Mouse (Mus musculus): Measurements from ENCODE around the gene Tmem136. TPM values are rescaled to one million over a fixed set of nuclear protein-coding genes. Genes with fewer than 3 reads are reported as not detected.

The Tmem136 gene
- polyA plus RNA-seq, 1 experiment from 2014 or later, result 5.7 TPM

GRCm38 (mm10) chr9:43098922-43099321 lies 17.4 kb downstream of the Tmem136 start:
- no peak for ATAC-seq (ENCODE audit: insufficient number of reproducible peaks, low FRiP score, low TSS enrichment, low read depth)
- no peaks in the 10 kb centered on the region for H3K36me3 ChIP-seq
- H3K4me3 ChIP-seq (replicated peaks), result no peak overlapping the region
- H3K9ac ChIP-seq, result no peak overlapping the region
- no peaks in the 10 kb centered on the region for H3K27me3 ChIP-seq
- peaks cover 39% of the 10 kb centered on the region for H3K4me1 ChIP-seq
- no peak overlapping the region for H3K4me2 ChIP-seq (replicated peaks)
- no peak overlapping the region for H3K27ac ChIP-seq (replicated peaks)
- H3K9me3 ChIP-seq (replicated peaks), result no peaks in the 10 kb centered on the region
- 46% methylated on average over 4 of the region's 4 CpGs for WGBS

GRCm38 (mm10) chr9:43097801-43098557 lies 18.4 kb downstream of the Tmem136 start:
- Histone ChIP-seq H3K27me3 (no peaks in the 10 kb centered on the region), H3K4me1 (peaks cover 35% of the 10 kb centered on the region), H3K9me3 (replicated peaks) (no peaks in the 10 kb centered on the region), H3K9ac (no peak overlapping the region), H3K36me3 (no peaks in the 10 kb centered on the region), H3K4me2 (replicated peaks) (no peak overlapping the region), H3K27ac (replicated peaks) (no peak overlapping the region), H3K4me3 (replicated peaks) (no peak overlapping the region)
- WGBS, result 82% methylated on average over 3 of the region's 3 CpGs
- ATAC-seq (ENCODE audit: insufficient number of reproducible peaks, low FRiP score, low TSS enrichment, low read depth), result no peak

- Histone ChIP-seq H3K27ac (replicated peaks) (no peak overlapping the region), H3K36me3 (no peaks in the 10 kb centered on the region), H3K9ac (no peak overlapping the region), H3K27me3 (no peaks in the 10 kb centered on the region), H3K9me3 (replicated peaks) (no peaks in the 10 kb centered on the region), H3K4me1 (peaks cover 28% of the 10 kb centered on the region), H3K4me2 (replicated peaks) (no peak overlapping the region), H3K4me3 (replicated peaks) (no peak overlapping the region)
- no peak for ATAC-seq (ENCODE audit: insufficient number of reproducible peaks, low FRiP score, low TSS enrichment, low read depth)
Observed at GRCm38 (mm10) chr9:43096337-43096736, 20.0 kb downstream of the Tmem136 start.

GRCm38 (mm10) chr9:43094828-43095227 lies 21.5 kb downstream of the Tmem136 start:
- Histone ChIP-seq H3K36me3 (no peaks in the 10 kb centered on the region), H3K4me1 (peaks cover 23% of the 10 kb centered on the region), H3K9ac (no peak overlapping the region), H3K9me3 (replicated peaks) (no peaks in the 10 kb centered on the region), H3K4me3 (replicated peaks) (no peak overlapping the region), H3K27ac (replicated peaks) (no peak overlapping the region), H3K4me2 (replicated peaks) (no peak overlapping the region), H3K27me3 (no peaks in the 10 kb centered on the region)
- 89% methylated on average over 4 of the region's 4 CpGs for WGBS
- ATAC-seq (ENCODE audit: insufficient number of reproducible peaks, low FRiP score, low TSS enrichment, low read depth), result no peak

GRCm38 (mm10) chr9:43093803-43094202 lies 22.6 kb downstream of the Tmem136 start:
- no peak overlapping the region for H3K4me3 ChIP-seq (replicated peaks)

GRCm38 (mm10) chr9:43085686-43086285 lies 30.6 kb downstream of the Tmem136 start:
- Histone ChIP-seq H3K4me3 (replicated peaks) (no peak overlapping the region), H3K9ac (no peak overlapping the region), H3K4me1 (peaks cover 14% of the 10 kb centered on the region), H3K36me3 (no peaks in the 10 kb centered on the region), H3K27me3 (no peaks in the 10 kb centered on the region), H3K9me3 (replicated peaks) (no peaks in the 10 kb centered on the region), H3K27ac (replicated peaks) (no peak overlapping the region), H3K4me2 (replicated peaks) (no peak overlapping the region)
- no peak for ATAC-seq (ENCODE audit: insufficient number of reproducible peaks, low FRiP score, low TSS enrichment, low read depth)
- 86% methylated on average over 1 of the region's 1 CpGs for WGBS

More at GRCm38 (mm10) chr9:43093803-43094202, 22.6 kb downstream of the Tmem136 start:
- Histone ChIP-seq H3K36me3 (no peaks in the 10 kb centered on the region), H3K9me3 (replicated peaks) (no peaks in the 10 kb centered on the region), H3K9ac (no peak overlapping the region), H3K27ac (replicated peaks) (no peak overlapping the region), H3K27me3 (no peaks in the 10 kb centered on the region), H3K4me2 (replicated peaks) (no peak overlapping the region), H3K4me1 (peaks cover 23% of the 10 kb centered on the region)
- no peak for ATAC-seq (ENCODE audit: insufficient number of reproducible peaks, low FRiP score, low TSS enrichment, low read depth)
- WGBS, result 48% methylated on average over 3 of the region's 3 CpGs

- Histone ChIP-seq H3K36me3 (no peaks in the 10 kb centered on the region), H3K9ac (no peak overlapping the region), H3K4me2 (replicated peaks) (no peak overlapping the region), H3K9me3 (replicated peaks) (no peaks in the 10 kb centered on the region), H3K27me3 (no peaks in the 10 kb centered on the region), H3K4me3 (replicated peaks) (no peak overlapping the region), H3K4me1 (peaks cover 19% of the 10 kb centered on the region), H3K27ac (replicated peaks) (no peak overlapping the region)
- ATAC-seq (ENCODE audit: insufficient number of reproducible peaks, low FRiP score, low TSS enrichment, low read depth), result no peak
- 59% methylated on average over 7 of the region's 7 CpGs for WGBS
Observed at GRCm38 (mm10) chr9:43084496-43085362, 31.6 kb downstream of the Tmem136 start.

GRCm38 (mm10) chr9:43083441-43084055 lies 32.8 kb downstream of the Tmem136 start:
- H3K4me3 ChIP-seq (replicated peaks), result no peak overlapping the region
- no peak for ATAC-seq (ENCODE audit: insufficient number of reproducible peaks, low FRiP score, low TSS enrichment, low read depth)
- no peaks in the 10 kb centered on the region for H3K36me3 ChIP-seq
- no peak overlapping the region for H3K27ac ChIP-seq (replicated peaks)
- no peaks in the 10 kb centered on the region for H3K9me3 ChIP-seq (replicated peaks)
- peaks cover 19% of the 10 kb centered on the region for H3K4me1 ChIP-seq
- no peaks in the 10 kb centered on the region for H3K27me3 ChIP-seq
- no peak overlapping the region for H3K4me2 ChIP-seq (replicated peaks)
- WGBS, result 47% methylated on average over 7 of the region's 7 CpGs
- no peak overlapping the region for H3K9ac ChIP-seq

- Histone ChIP-seq H3K9ac (no peak overlapping the region), H3K4me2 (replicated peaks) (no peak overlapping the region), H3K27me3 (no peaks in the 10 kb centered on the region), H3K4me1 (0 out of 2 replicates have a peak, but pooled peaks cover 11% of the 10 kb centered on the region), H3K36me3 (no peaks in the 10 kb centered on the region), H3K9me3 (replicated peaks) (no peaks in the 10 kb centered on the region), H3K4me3 (replicated peaks) (no peak overlapping the region), H3K27ac (replicated peaks) (no peak overlapping the region)
- no peak for ATAC-seq (ENCODE audit: insufficient number of reproducible peaks, low FRiP score, low TSS enrichment, low read depth)
- 81% methylated on average over 3 of the region's 3 CpGs for whole genome bisulfite sequencing
Observed at GRCm38 (mm10) chr9:43078711-43079110, 37.7 kb downstream of the Tmem136 start.

GRCm38 (mm10) chr9:43076163-43076562 lies 40.2 kb downstream of the Tmem136 start:
- no peak for ATAC-seq (ENCODE audit: insufficient number of reproducible peaks, low FRiP score, low TSS enrichment, low read depth)

GRCm38 (mm10) chr9:43074611-43075010 lies 41.8 kb downstream of the Tmem136 start:
- no peak for ATAC-seq (ENCODE audit: insufficient number of reproducible peaks, low FRiP score, low TSS enrichment, low read depth)
- H3K9me3 ChIP-seq (replicated peaks), result no peaks in the 10 kb centered on the region
- H3K36me3 ChIP-seq, result no peaks in the 10 kb centered on the region
- H3K4me2 ChIP-seq (replicated peaks), result no peak overlapping the region
- H3K27ac ChIP-seq (replicated peaks), result no peak overlapping the region
- no peak overlapping the region for H3K4me3 ChIP-seq (replicated peaks)
- no peaks in the 10 kb centered on the region for H3K27me3 ChIP-seq
- WGBS, result 94% methylated on average over 1 of the region's 1 CpGs
- H3K9ac ChIP-seq, result no peak overlapping the region
- H3K4me1 ChIP-seq, result peaks cover 14% of the 10 kb centered on the region

More at GRCm38 (mm10) chr9:43076163-43076562, 40.2 kb downstream of the Tmem136 start:
- Histone ChIP-seq H3K9ac (no peak overlapping the region), H3K4me3 (replicated peaks) (no peak overlapping the region), H3K4me1 (peaks cover 14% of the 10 kb centered on the region), H3K4me2 (replicated peaks) (no peak overlapping the region), H3K9me3 (replicated peaks) (no peaks in the 10 kb centered on the region), H3K36me3 (no peaks in the 10 kb centered on the region), H3K27ac (replicated peaks) (no peak overlapping the region), H3K27me3 (no peaks in the 10 kb centered on the region)
- 67% methylated on average over 7 of the region's 7 CpGs for WGBS

All from embryonic facial prominence, embryonic 15.5 days (tissue).